Mouse (Mus musculus) lung, embryonic 16.5 days (tissue): Measurements from ENCODE around the gene Abca5. TPM values are rescaled to one million over a fixed set of nuclear protein-coding genes. Genes with fewer than 3 reads are reported as not detected.

Source experiments
- ATAC-seq: fragments of 200-750 bp; cut with Nextera tagmentation; 2 replicates; pipeline ENCODE4 v1.8.0; 2017; ENCODE audit warnings: low read depth, mild to moderate bottlenecking, moderate library complexity
- H3K27ac ChIP-seq: fragments of 300-500 bp; sonication (generic); 2 replicates; pipeline ENCODE4 v1.5.1; 2014; ENCODE audit warnings: mild to moderate bottlenecking, control low read depth, low read length
- H3K27me3 ChIP-seq: fragments of 300-500 bp; sonication (generic); 2 replicates; pipeline ENCODE4 v1.6.1; 2014; ENCODE audit warnings: low read depth, low read length, mixed read lengths; ENCODE audit not compliant: control insufficient read depth, insufficient read depth
- H3K36me3 ChIP-seq: fragments of 300-500 bp; sonication (generic); 2 replicates; pipeline ENCODE4 v1.6.1; 2014; ENCODE audit warnings: low read length; ENCODE audit not compliant: control insufficient read depth, insufficient read depth
- H3K4me1 ChIP-seq: fragments of 300-500 bp; sonication (generic); replicated peaks from 2 replicates; pipeline ENCODE4 v1.6.1; 2014; ENCODE audit warnings: low read length, mixed read lengths; ENCODE audit not compliant: control insufficient read depth, insufficient read depth
- H3K4me2 ChIP-seq: fragments of 300-500 bp; sonication (generic); 2 replicates; pipeline ENCODE4 v1.6.1; 2014; ENCODE audit warnings: low read depth, low read length, control low read depth
- H3K4me3 ChIP-seq: fragments of 300-500 bp; sonication (generic); 2 replicates; pipeline ENCODE4 v1.5.1; 2014; ENCODE audit warnings: mild to moderate bottlenecking, low read length, control low read depth
- H3K9ac ChIP-seq: fragments of 300-500 bp; sonication (generic); 2 replicates; pipeline ENCODE4 v1.6.1; 2014; ENCODE audit warnings: low read length, control low read depth
- H3K9me3 ChIP-seq: fragments of 300-500 bp; sonication (generic); 2 replicates; pipeline ENCODE4 v1.6.1; 2016; ENCODE audit warnings: low read length; ENCODE audit not compliant: control insufficient read depth
- WGBS: fragments of 180-500 bp; shearing (Covaris S2); extraction: QIAGEN DNeasy Blood & Tissue Kit; methylation state at CpG from one replicate; pipeline ENCODE4 v1.1.7; 2014; 5-methylcytosine and 5-hydroxymethylcytosine counted together
- polyA plus RNA-seq: library from polyadenylated mRNA; unstranded; fragments of >200 nt; fragmentation: Nextera tagmentation; extraction: Ambion mirVana; gene quantifications from 2 replicates; pipeline ENCODE4 v1.2.1, GENCODE M21; 2015

Gene Abca5
- polyA plus RNA-seq, 1 experiment from 2014 or later: 4.2 TPM

DNA sequence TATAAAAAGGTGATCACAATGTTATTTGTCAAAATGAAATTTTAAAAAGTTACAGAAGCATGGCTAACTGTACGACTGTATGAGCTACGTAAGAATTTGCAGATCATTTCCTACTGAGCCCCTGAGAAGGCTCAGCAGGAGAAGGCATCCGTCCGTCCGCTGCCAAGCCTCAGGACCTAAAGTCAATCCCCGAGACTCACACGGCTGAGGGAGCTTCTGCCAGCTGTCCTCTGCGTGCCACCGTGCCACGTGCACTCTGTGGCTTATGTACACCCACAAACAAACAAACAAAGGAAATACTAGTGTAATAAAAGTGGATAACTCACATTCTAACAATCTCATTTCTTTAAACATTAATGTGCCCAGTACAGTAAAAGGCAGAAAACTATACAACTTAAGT is 52.7 kb downstream of the Abca5 start:
- ATAC-seq: no peak
- 54% methylated on average over 10 of the region's 10 CpGs for WGBS
- no peak overlapping the region for H3K9ac ChIP-seq

DNA sequence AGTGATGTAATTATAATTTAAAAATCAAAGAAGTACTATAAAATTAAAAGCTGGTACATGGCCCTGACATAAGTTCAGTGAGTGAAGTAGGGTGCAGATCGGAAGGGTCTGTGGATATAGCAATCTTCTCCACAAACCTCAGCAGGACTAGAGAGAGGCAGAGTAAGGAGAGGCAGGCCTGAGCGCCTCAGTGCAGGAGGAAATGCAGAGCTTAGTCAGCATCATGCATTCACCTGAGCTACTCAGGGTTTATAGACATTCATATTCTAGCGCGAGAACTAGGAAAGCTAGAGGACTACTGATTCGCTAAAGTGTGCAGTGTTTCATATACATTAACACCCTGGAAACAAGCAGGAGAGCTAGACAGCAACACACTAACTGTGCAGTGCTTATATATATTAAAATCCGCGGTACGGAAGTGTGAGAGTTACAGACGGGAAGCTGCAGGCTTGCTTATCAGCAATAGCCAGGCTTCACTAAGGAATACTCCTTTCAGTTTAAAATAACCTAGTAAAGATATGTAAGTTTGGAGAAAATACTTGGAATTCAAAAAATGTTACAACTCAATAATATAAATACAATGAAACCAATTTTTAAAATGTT is 53.2 kb downstream of the Abca5 start:
- H3K4me2 ChIP-seq: no peak overlapping the region
- H3K9me3 ChIP-seq: no peaks in the 10 kb centered on the region
- no peaks in the 10 kb centered on the region for H3K36me3 ChIP-seq
- no peaks in the 10 kb centered on the region for H3K27me3 ChIP-seq
- no peaks in the 10 kb centered on the region for H3K4me1 ChIP-seq
- H3K9ac ChIP-seq: no peak overlapping the region
- H3K4me3 ChIP-seq: no peak overlapping the region
- no peak for ATAC-seq
- 70% methylated on average over 9 of the region's 9 CpGs for WGBS
- no peak overlapping the region for H3K27ac ChIP-seq

More for the DNA sequence above, 52.7 kb downstream of the Abca5 start:
- Histone ChIP-seq H3K4me3 (no peak overlapping the region), H3K27ac (no peak overlapping the region), H3K27me3 (no peaks in the 10 kb centered on the region), H3K9me3 (no peaks in the 10 kb centered on the region), H3K4me1 (no peaks in the 10 kb centered on the region), H3K4me2 (no peak overlapping the region), H3K36me3 (no peaks in the 10 kb centered on the region)

DNA sequence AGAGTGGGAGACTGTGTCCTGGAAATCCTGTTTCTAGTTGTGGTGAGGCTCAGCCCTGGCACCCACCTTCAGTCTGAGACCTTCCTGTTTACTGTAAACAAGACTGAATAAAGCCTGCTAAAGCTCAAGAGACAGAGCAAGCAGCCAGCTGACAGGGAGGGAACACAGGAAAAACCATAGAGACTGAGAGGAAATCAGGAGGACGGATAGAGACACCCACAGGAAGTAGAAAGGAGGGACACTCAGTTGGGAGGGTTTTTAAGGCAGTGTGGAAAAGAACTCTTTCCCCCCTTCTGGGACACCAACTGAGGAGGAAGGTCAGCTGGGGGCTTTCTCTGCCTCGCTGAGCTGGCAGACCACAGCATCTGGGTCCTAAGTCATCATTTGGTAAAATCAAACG is 62.7 kb downstream of the Abca5 start:
- WGBS: 49% methylated on average over 3 of the region's 3 CpGs
- Histone ChIP-seq H3K4me3 (0 out of 2 replicates have a peak overlapping the region, but pooled peaks have one; percentile 0), H3K9me3 (no peaks in the 10 kb centered on the region), H3K27ac (no peak overlapping the region), H3K36me3 (no peaks in the 10 kb centered on the region), H3K4me1 (no peaks in the 10 kb centered on the region), H3K4me2 (peak overlapping the region; percentile 33), H3K9ac (no peak overlapping the region), H3K27me3 (no peaks in the 10 kb centered on the region)
- ATAC-seq: no peak

DNA sequence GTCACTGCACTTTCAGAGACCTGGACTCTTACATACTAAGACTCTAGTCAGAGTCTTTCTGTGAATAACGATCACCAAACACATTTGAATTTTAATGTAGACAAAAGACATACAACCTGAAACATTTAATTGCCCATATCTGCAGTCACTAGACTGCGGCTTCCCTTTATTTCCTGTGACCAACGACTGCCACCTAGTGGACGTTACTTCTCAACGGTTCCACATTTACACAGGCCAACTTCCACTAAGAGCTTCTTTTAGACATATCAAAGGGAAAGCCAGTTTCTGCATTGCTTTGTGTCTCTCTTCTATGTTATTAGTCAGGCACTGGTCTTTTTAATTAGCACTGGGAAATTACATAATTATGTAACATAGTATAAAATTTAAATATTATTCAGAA is 65.8 kb downstream of the Abca5 start:
- H3K9me3 ChIP-seq: no peaks in the 10 kb centered on the region

DNA sequence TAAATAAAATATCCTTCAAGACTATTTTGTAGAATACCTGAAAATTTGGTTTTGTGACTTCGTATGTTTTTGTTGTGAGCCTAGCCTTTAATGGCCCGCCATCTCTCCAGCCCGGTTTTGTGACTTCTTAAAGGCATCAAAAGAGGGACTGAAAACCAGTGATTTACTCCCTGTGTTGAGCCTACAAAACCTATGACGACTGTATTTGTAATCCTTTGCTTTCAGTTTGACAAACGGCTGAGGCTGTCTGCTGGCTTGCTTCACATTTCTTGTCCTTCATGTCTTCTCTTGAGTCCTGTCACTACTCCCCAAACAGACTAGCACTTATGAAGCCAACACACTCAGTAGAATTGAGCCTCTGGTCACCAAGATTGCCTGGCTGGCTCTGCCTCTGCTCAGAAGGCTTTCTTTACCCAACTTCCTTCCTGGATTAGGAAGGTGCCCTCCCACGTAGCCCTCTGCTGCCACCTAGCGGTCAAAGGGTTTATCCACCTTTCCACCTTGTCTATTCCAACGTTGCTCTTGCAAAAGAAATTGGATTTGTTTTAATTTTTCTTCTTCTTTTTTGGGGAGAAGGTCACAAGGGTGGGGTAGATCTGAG is 69.2 kb downstream of the Abca5 start:
- Histone ChIP-seq H3K9me3 (no peaks in the 10 kb centered on the region), H3K4me2 (0 out of 2 replicates have a peak overlapping the region, but pooled peaks have one; percentile 6), H3K4me3 (no peak overlapping the region), H3K27me3 (no peaks in the 10 kb centered on the region), H3K36me3 (no peaks in the 10 kb centered on the region), H3K9ac (peak overlapping the region; percentile 51; the same call in 1 of the 2 replicates), H3K4me1 (no peaks in the 10 kb centered on the region), H3K27ac (no peak overlapping the region; the same call in 1 of the 2 replicates)
- WGBS: 38% methylated on average over 8 of the region's 8 CpGs
- peak; percentile 83 for ATAC-seq

More for the DNA sequence above, 65.8 kb downstream of the Abca5 start:
- 7% methylated on average over 5 of the region's 5 CpGs for WGBS
- Histone ChIP-seq H3K27ac (no peak overlapping the region), H3K9ac (no peak overlapping the region), H3K27me3 (no peaks in the 10 kb centered on the region), H3K36me3 (no peaks in the 10 kb centered on the region), H3K4me3 (no peak overlapping the region), H3K4me1 (no peaks in the 10 kb centered on the region), H3K4me2 (no peak overlapping the region)
- ATAC-seq: peak; percentile 62; the same call in 1 of the 2 replicates

DNA sequence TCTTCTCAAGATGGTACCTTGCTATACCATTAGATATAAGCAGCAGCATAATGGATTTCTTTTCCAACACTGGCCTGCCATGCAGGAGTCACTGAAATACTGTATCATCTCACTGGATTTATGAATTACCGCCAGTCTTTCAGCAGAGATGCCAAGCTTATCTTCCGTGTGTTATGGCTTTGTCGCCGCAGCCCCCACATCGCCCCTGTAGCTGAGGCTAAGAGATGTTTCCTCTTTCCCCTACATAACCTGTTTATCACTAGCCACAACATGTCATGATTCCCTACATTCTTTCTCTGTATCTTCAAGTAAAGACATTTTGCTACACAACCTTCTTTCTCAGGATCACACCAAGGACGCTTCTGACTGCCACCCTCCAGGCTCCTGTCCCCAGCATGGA is 70.3 kb downstream of the Abca5 start:
- H3K36me3 ChIP-seq: no peaks in the 10 kb centered on the region
- H3K27me3 ChIP-seq: no peaks in the 10 kb centered on the region
- no peak for ATAC-seq
- 91% methylated on average over 6 of the region's 6 CpGs for WGBS
- no peaks in the 10 kb centered on the region for H3K4me1 ChIP-seq
- no peak overlapping the region for H3K4me3 ChIP-seq
- no peaks in the 10 kb centered on the region for H3K9me3 ChIP-seq
- H3K4me2 ChIP-seq: no peak overlapping the region
- H3K27ac ChIP-seq: no peak overlapping the region
- no peak overlapping the region for H3K9ac ChIP-seq

DNA sequence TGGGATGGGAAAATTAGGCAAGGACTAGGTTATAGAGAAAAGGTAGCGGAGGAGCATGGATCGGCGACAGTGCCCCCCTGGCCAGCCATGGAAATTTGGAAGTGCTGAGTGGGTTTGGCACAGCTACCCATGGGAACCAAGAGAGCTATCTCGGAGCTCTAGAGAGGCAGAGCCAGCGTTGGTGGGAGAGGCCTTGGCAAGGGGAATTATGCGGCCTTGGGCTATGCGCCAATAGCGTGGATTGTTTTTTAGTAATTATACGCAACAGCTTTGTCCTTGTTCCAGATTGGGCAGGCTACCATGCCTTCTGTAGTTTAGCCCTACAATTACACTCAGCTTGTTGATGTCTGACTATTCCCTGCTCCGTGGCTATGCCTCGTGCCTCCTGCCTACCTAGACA is 70.8 kb downstream of the Abca5 start:
- Histone ChIP-seq H3K4me2 (no peak overlapping the region), H3K9me3 (no peaks in the 10 kb centered on the region), H3K36me3 (no peaks in the 10 kb centered on the region), H3K4me3 (no peak overlapping the region), H3K4me1 (no peaks in the 10 kb centered on the region), H3K27me3 (no peaks in the 10 kb centered on the region), H3K27ac (no peak overlapping the region), H3K9ac (no peak overlapping the region)
- ATAC-seq: no peak
- WGBS: 80% methylated on average over 11 of the region's 11 CpGs

DNA sequence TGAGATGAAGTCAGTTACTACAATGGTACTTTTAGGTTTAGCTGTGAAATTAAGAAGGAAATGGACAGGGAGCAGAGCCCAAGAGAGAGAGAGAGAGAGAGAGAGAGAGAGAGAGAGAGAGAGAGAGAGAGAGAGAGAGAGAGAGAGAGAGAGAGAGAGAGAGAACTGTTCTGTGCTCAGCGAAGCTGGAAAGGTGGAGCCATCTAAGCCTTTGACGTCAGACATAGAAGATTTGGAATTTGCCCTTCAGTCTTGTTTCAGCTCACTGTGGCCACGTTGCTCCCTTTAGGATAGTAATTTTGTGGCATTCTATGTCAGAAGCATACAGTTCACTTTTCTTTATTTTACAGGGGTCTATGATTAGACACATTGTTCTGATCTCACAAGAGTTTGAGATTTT is 75.6 kb downstream of the Abca5 start:
- H3K27me3 ChIP-seq: no peaks in the 10 kb centered on the region
- 74% methylated on average over 3 of the region's 3 CpGs for WGBS
- no peak overlapping the region for H3K9ac ChIP-seq
- H3K27ac ChIP-seq: no peak overlapping the region
- no peaks in the 10 kb centered on the region for H3K36me3 ChIP-seq
- H3K9me3 ChIP-seq: no peaks in the 10 kb centered on the region
- no peak overlapping the region for H3K4me2 ChIP-seq
- H3K4me3 ChIP-seq: no peak overlapping the region
- no peaks in the 10 kb centered on the region for H3K4me1 ChIP-seq
- ATAC-seq: no peak

DNA sequence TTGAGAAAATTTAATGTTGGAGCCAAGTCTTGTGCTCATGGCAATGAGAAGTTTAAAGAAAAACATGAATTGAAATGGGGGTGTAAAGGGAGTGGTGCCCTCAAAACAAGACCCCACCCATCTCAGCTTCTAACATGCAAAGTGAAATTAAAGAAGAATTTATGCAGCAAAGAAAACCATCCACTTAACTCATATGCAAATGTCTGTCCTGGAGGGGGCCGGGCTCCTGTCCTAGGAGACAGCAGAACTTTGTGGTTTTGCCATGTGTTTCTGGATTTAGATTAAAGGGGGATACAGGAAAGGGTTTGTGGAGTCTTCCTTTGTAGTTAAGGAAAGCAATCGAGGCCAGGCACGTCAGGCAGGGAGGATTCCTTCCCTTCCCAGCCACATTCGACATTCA is 79.6 kb downstream of the Abca5 start:
- Histone ChIP-seq H3K27me3 (no peaks in the 10 kb centered on the region), H3K9me3 (no peaks in the 10 kb centered on the region), H3K4me3 (no peak overlapping the region), H3K9ac (no peak overlapping the region), H3K27ac (no peak overlapping the region), H3K4me1 (no peaks in the 10 kb centered on the region), H3K36me3 (no peaks in the 10 kb centered on the region), H3K4me2 (no peak overlapping the region)
- no peak for ATAC-seq
- WGBS: 65% methylated on average over 4 of the region's 4 CpGs
